Mouse (Mus musculus): Measurements from ENCODE around the gene Gm9268. TPM values are rescaled to one million over a fixed set of nuclear protein-coding genes. Genes with fewer than 3 reads are reported as not detected.

Gene Gm9268
- polyA plus RNA-seq (2021; fragmentation: Nextera tagmentation), result not detected in 2 replicates
- long read RNA-seq, experiment 1, result 0 reads
- long read RNA-seq, experiment 2, result 0 reads

GRCm38 (mm10) chr7:43018465-43018864 lies at the start of gene Gm9268:
Gene Gm9268 (plus strand): TSS chr7:43018765.

Other genes starting within 250 kb of the Gm9268 start
- gene Vmn2r62, start 225.2 kb upstream of the Gm9268 start, polyA plus RNA-seq (2021; fragmentation: Nextera tagmentation), result not detected in 2 replicates
- gene Gm2381, start 151.5 kb upstream of the Gm9268 start, polyA plus RNA-seq (2021; fragmentation: Nextera tagmentation), result not detected in 2 replicates
- not detected in 2 replicates for gene Vmn2r63, start 84.9 kb upstream of the Gm9268 start, polyA plus RNA-seq (2021; fragmentation: Nextera tagmentation)
- gene Zfp936, start 95.5 kb downstream of the Gm9268 start, polyA plus RNA-seq (2021; fragmentation: Nextera tagmentation), result not detected in 2 replicates